Mouse (Mus musculus): ENCODE measurements around the gene Arsk.

Arsk gene

DNA sequence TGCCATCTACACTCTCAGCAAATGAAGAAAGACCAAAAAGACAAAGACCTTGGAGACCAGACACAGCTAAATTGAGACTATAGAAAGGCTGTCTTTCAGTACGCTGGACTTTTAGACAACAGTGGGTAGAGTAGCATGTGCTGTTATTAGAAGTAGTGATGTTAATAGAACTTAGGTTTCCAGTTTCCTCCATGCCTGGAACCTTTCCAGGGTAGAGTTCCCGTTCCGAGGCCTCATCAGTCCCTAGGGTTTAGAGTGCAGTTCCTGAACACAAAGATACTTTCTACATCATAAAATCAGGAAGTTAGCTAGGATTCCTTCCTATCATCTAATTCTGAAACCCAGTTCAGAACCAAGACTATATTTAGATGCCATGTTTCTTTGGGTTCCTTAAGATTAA is 73.9 kb downstream of the Arsk start:
- no peak for DNase-seq (ENCODE audit: low read depth, low spot score)

DNA sequence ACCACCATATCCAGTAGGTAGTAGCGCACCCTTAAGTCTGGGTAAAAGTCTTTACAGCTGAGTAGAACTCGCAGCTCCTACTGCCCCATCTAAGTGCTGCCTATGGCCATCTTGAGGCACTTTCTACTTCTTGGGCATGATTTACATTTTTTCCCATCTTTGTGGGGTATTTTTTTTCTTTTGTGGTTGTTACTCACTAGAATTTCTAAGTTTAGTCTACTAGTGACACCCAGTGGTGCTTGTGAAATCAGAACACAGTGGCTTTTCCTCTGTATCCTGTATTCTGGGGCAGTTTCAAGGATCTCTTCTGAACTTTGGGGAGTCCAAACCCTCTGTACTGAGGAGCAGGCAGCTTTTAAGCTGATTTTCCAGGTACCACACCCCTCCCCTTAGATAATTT is 76.7 kb downstream of the Arsk start:
- no peak for DNase-seq (ENCODE audit: low read depth, low spot score)

DNA sequence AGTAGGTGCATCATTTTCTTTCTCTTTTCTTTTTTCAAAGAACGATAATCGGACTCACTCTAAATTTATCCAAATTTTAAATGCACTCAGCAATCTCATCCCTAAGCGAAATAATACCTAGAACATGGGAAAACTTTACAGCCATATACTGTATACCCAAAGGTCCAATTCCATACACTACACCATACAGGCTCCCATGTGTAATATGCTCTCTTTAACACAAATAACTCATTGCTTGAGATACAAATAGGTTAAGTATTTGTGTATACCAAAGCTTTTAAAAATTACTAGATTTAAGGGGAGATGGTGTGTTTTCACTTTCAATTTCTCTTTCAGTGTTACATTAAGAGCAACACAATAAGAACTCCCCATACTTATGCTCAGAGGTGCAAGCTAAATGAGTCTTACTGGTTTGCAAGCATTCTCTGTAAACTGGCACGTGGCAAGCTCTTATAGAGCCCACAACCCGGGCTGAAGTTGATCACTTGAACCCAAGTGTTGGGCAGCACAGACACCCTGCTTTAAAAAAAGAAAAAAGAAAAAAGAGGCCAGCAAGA is 79.5 kb downstream of the Arsk start:
- no peak for DNase-seq (ENCODE audit: low read depth, low spot score)

DNA sequence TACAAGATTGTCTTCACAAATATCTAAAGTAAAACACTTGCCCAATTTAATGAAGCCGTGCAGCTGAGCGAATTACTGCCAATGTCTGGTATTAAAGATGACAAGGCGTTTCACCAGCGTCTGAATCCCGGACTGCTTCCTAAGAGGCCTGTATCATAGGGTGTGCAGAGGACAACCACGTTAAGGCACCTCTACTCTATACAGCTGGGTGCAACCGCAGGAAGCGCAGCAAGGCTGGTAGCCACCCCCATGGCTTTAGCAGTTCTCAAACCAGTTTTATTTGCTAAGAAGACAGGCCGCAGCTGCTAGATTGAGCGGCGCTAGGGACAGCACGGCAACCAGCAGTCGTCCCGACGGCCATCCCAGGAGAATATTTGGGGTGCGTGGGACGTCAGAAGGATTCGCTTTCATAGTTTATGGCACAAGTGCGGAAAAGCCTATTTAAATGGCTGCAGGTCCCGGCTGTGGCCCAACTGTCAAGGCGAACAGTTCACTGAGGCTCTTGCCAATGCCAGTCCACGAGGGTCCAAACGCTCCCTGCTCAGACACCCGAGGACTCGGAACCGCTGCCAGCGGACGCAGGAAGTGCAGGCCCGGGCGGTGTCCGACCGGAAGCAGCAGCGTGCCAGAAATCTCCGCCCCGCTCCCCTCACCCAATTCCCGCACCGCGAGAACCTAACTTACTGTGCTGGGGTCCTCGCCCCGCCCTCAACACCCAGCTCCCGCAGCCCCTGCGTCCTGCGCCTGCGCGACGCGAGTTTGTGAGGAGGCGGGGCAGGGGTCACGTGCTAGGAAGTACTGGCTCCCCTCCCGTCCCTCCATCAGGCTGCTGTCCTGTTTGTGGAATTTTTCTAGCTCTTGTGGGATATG is 80.3 kb downstream of the Arsk start, which contains the start of gene Rfesd:
Rfesd (minus strand) TSS at position 746 of the 870 bp plus-strand sequence.
- DNase-seq (ENCODE audit: low read depth, low spot score) = peak; percentile 95

DNA sequence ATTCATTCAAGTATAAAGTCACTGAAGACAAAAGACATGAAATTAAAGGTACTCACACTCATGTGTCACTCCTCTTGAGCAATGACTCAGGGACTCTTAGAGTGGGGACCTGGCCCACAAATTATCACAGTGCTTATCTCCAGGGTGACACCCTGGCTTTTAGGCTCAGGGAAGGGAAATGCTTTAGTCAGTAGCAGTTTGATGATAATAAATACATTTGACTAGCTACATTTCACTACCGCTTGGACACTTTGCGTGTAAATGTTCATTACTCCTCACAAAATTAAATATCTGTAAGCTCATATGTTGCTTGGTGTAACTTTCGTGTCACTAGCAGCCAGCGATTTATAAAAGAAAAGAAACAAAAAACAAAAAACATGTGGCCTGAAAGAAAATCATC is 81.0 kb downstream of the Arsk start:
- no peak for DNase-seq (ENCODE audit: low read depth, low spot score)

DNA sequence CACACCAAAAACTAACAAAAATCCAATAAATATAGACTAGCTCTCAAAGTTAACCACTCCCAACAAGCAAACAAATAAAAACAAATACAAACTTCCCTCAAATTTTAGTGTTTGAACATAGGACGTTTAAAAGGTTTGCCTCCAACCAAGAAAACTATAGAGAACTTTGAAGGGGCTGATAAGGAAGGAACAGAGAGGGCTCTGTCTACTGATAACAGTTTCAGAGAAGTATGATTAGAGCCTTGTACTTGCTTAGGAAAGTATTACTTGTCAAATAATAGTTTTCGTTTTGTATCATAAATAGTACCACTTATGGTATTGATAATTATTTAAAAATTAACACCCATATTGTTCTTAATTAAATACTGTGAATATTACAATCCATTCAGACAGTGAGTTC is 83.9 kb downstream of the Arsk start:
- no peak for DNase-seq (ENCODE audit: low read depth, low spot score)

Measured in telencephalon, adult 2 months (tissue).